Mouse (Mus musculus) erythroblast, embryonic 14.5 days (primary cell): ENCODE measurements around the gene Gm9970.

Experiments
- GATA1 ChIP-seq: IDR thresholded peaks from 2 replicates; pipeline ENCODE4 v1.6.1; 2012; ENCODE audit warnings: low read length, inconsistent platforms, mixed read lengths
- TAL1 ChIP-seq: IDR thresholded peaks from 3 replicates; pipeline ENCODE4 v1.6.1; 2012; ENCODE audit warnings: low read length, inconsistent platforms, mixed read lengths

- no peak for TF ChIP-seq GATA1
- no peak for TF ChIP-seq TAL1
These were observed 39.1 kb downstream of the Gm9970 start, which contains the start of gene Zfp513 for GRCm38 (mm10) chr5:31201742-31202590.
